Mouse (Mus musculus) kidney, postnatal 14 days (tissue): ENCODE data around the gene Il17re.

Experiments
- DNase-seq: peaks from one replicate; pipeline ENCODE4 v3.0.0; 2022; ENCODE audit warnings: mixed read lengths

Il17re gene

DNA sequence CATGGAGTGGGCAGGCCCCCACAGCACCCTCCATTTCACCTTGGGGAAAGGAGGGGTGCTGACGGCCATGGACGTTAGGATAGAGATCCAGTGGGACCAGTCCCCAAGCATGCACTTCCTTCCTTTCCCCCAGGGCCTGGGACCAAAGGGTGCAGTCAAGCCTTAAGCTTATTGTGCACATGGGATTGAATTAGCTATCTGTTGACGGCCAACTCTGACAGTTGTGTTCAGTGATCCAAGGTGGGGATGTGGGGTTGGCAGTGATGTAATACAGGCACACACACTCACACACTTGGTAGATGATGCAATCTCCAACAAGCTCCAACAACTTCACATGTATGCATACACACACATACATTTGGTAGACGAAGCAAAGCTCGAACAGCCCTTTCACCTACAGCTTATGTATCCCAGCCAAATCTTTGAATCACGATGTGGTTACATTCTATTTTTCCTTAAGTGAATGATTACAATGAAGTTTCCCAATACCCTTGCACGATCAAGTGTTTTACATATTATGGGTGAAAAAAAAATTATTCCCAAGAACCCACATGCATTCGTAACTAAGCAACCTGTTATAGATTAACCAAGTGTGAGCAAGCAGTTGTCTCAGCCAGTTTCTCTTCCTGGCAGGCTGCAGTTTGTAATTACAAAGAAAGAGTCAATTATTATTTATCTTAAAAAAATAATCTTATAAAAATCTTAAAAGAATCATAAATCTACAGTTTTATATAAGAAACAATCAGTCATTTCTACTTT, 13.9 kb upstream of the Il17re start:
- DNase-seq, result peak; percentile 30

DNA sequence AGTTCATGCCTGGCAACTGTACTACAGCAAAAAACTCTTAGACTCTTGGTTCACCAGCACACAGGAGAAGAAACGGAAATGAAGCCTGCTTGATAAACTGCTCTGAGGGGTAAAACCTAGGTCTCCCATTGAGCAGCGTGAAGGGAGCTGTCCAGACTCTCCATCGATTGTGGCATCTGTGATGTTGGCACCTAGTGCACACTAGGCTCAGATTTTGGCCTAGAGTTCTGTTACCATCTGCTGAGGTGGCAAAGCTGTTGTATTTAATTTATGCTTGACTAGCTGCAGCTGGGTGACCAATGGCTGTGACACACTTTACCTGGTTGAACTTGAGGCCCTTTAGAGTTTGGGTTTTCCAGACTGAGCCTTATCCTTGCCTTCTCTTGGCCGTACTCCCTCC, 10.6 kb upstream of the Il17re start:
- DNase-seq, result no peak

DNA sequence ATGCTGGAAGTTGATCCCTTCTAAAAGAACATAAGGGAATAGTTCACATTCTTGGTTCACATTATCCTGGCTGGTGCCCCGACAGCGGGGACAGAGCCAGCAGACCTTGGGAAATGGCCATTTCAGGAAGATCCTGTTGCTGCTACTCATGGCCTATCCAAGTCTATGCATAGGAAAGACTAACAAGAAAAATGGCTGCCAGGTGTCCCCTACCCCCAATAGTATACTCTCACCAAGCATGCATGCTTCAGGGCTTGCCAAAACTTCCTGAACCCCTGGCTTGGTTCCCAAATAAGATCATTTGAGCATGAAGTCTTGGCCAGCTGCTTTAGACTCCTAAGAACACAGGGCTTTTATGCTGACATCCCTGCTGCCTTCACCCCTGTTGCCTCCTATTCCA, 6.4 kb upstream of the Il17re start:
- DNase-seq, result peak; percentile 39

DNA sequence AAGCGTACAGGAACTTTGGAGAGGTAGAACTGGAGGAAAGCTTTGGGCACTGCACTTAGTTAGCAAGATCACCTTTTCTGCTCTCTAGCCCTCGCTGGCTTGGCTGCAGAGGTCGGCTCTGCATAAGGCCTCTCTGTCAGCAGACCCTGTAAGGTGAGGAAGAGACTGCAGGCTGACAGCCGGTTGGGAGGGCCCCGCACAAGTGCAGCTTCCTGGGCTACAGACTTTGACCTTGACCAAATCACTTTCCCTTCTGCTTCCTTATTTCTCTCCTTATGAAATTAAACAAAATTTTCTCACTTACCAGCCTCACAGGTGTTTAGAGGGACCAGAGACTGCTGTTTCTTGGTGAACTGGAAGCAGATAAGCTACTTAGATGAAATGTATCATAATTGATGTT, 3.3 kb upstream of the Il17re start:
- DNase-seq, result no peak

DNA sequence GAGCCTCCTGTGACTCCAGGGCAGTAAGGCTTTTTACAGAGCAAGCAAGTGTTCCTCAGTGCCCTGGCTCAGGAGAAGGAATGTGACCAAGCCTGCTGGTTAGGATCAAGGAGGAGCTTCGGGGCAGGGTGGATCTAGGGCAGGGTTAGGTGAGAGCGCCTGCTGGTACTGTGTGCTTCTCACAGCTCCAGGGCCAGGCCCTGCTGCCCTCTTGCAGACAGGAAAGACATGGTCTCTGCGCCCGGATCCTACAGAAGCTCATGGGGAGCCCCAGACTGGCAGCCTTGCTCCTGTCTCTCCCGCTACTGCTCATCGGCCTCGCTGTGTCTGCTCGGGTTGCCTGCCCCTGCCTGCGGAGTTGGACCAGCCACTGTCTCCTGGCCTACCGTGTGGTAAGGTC, 351 bp downstream of the Il17re start:
- peak; percentile 56 for DNase-seq

DNA sequence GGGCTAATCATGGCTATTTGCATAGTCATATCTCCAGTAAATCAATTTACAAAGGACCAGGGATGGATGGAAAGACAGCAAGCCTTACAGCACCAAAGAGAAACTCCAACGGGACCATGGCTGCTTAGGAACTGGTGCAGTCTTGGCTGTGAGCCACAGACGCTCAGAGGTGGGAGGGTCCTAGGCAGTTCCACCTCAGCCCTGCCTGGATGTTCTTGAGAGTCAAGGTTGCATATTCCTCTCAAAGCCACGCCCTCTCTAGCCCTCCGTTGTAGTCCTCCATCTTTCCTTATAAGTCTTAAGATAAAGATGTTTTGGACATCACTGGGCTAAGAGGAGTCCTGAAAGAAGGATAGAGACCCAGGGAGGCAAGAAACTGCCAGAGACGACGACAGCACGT, 5.8 kb downstream of the Il17re start:
- no peak for DNase-seq

DNA sequence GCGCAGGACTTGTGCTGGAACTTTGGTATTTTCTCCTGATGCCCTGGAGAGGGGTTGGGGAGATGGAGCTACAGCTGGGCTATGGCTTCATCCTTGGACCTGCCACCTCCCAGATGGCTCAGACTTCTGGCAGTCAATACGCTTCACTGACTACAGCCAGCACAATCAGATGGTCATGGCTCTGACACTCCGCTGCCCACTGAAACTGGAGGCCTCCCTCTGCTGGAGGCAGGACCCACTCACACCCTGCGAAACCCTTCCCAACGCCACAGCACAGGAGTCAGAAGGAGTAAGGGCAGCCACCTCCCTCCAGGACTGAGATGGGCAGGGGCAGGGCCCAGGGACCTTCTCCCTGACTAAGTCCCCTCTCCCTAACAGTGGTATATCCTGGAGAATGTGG, 7.3 kb downstream of the Il17re start:
- DNase-seq, result peak; percentile 31

DNA sequence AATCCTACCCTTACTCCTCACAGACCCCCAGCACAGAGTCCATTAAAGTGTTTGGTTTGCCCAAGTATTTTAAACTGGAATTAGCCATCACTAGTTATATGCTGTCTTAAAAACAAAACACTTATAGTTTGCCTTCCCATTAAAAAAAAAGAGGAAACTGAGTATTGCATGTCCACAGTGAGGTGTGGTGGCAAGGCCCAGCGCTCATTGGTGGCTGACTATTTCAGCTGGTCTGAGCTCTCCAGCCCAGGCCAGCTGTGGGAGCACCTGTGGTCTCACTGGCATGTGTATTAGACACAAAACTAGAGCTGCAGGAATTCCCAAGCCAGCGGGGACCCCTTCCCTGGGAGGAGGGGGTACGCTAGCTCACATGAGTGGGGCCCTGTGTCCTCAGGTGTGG, 10.2 kb downstream of the Il17re start:
- no peak for DNase-seq

DNA sequence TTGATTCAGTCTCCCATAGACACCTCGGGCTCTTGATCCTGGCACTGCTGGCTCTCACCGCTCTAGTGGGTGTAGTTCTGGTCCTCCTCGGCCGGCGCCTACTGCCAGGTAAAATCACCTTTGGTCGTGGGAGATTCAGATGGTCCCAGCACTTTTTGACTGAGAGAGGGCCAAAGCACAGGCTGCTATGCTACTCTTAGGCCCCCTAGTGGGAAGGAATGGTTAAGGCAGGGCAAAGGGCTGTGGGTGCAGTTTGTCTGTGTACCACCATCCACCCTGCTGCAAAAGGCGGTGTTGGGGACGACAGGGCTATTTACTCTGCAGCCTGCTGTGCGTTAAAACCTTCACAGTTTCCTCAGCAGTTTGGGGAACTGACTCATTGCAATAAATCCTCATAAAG, 10.7 kb downstream of the Il17re start:
- peak; percentile 84 for DNase-seq

DNA sequence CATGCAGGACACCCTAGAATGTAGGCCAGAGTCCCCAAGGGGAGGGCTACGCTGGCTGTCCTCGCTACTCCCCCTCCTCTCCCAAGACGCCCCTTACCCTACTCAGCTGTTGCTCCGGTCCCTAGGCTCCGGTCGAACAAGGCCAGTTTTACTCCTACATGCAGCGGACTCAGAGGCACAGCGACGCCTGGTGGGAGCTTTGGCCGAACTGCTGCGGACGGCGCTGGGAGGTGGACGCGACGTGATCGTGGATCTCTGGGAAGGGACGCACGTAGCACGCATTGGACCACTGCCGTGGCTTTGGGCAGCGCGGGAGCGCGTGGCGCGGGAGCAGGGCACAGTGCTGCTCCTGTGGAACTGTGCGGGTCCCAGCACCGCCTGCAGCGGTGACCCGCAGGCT, 11.1 kb downstream of the Il17re start:
- peak; percentile 84 for DNase-seq

DNA sequence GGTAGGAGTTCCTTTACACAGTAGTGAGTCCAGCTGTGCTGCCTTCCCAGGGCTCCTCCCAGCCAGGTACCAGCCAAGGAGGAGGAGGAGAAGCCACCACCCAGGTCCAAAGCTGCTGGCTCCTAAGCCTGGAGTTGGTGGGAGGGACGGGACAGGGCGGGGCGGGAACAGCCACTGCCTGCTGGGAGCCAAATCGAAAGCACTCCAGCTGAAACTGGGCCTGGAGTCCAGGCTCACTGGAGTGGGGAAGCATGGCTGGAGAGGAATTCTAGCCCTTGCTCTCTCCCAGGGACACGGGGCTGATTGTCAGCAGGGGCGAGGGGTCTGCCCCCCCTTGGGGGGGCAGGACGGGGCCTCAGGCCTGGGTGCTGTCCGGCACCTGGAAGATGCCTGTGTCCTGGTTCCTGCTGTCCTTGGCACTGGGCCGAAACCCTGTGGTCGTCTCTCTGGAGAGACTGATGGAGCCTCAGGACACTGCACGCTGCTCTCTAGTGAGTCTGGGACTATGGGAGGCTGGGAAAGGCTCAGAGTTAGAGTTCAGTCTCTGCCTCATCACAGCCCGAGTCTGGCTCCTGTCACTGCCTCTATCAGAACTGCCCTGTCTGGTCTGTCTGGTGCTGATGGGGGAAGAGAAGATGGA, 13.1 kb downstream of the Il17re start, which contains the start of gene Il17rc:
Il17rc (plus strand) TSS at position 131 of the 640 bp plus-strand sequence.
- peak; percentile 83 for DNase-seq

DNA sequence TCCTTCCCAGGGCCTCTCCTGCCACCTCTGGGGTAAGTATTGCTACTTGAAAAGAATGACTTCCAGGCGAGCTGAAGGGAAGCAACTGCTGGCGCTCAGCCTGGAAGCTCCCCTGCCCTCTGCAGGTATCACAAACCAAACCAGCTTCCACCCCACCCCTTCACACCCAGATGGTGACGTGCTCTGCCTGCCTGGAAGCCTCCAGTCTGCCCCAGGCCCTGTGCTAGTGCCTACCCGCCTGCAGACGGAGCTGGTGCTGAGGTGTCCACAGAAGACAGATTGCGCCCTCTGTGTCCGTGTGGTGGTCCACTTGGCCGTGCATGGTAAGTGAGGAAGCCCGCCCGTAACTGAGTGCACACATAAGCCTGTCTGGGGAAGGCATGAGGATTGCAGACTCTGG, 13.8 kb downstream of the Il17re start:
- no peak for DNase-seq

DNA sequence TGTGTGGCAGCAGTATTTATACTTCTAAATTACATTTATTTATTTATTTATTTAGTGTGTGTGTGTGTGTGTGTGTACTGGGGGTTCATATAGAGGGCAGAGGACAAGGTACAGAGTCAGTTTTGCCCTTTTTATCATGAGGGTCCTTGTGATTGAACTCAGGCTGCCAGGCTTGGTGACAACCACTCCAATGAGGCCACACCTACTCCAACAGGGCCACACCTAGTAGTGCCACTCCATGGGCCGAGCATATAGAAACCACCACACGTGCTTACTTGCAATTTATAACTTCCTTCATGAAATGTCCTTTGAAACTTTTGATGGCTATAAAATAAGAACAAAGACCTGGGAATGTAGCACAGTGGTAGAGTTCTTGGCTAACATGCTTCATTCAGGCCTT, 15.0 kb downstream of the Il17re start:
- no peak for DNase-seq

DNA sequence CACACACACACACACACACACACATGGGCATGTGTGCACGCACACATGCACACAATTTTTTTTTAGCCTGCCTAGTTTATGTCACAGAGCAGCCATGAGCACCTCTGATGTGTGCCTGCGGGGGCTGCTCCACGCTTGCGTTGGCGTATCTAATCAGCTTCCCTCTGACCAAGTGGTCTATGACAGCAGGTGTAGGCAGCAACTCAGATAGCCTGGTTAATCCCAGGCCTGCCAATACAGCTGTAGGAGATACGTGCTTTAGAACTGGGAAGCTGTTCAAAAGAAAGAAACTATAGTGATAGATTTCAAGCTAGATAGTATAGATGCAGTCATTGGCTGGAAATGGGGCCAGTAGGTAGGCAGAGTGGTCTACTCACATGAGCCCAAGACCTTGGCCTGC, 15.4 kb downstream of the Il17re start:
- DNase-seq, result no peak

DNA sequence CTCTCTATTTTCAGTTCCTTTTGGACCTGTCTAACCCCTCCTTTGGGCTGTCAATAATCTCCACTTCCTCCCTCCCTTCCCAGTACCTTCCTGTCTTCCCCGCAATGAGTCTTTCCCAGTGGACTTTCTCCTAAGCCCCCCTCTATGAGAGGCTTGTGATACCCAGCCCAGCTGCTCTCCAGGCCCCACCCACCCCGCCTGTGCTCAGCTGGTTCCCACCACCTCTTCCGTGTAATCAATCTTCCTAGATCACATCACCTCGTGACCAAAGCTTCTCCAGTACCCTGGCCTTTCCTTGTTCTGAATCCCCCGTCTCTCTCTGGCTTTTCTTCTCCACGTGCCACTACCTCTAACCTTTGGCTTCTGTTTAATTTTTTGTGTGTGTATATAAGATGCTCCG, 19.1 kb downstream of the Il17re start:
- no peak for DNase-seq

DNA sequence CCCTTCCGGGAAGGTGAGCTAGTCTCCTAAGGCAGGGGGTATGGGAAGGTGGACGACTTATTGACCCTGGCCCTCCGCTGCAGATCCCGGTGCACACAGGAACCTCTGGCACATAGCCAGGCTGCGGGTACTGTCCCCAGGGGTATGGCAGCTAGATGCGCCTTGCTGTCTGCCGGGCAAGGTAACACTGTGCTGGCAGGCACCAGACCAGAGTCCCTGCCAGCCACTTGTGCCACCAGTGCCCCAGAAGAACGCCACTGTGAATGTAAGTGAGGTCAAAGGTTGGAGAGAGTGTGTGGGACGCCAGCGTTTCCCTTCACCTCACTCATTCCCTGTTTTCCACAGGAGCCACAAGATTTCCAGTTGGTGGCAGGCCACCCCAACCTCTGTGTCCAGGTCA, 20.6 kb downstream of the Il17re start:
- no peak for DNase-seq

DNA sequence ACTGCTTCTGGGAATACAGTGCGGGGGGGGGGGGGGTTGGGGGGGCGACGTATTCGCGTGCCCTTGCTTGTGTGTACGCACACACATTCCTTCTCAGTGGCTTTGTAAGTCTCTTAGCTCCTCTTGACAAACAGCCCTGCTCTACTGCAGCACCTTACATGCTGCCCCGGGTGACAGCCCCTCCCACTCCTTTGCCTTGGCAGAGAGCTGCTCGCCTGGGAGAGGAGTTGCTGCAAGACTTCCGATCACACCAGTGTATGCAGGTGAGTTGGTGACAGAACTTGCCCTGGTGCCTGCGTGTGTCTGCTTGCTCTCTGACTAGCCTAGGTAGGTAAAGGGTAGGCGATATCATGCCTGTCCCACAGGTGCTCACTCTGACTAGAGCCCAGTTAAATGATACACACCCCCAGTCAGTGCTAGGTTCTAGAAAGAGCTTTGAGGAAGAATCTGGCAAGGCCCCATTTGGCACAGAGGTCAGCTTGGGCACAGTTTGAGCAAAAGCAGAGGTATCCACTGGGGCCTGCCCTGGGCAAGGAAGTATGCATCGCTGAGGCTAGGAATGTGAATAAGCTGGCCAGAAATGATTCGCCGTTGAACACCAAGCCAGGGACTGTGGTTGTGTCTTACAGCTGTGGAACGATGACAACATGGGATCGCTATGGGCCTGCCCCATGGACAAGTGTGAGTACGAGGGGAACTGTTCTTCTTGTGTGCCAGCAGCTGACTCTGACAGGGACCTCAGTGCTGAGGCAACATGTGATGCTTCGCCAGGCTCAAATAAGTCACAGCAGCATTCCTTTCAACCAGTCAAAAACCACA, 22.5 kb downstream of the Il17re start:
- DNase-seq, result peak; percentile 31

DNA sequence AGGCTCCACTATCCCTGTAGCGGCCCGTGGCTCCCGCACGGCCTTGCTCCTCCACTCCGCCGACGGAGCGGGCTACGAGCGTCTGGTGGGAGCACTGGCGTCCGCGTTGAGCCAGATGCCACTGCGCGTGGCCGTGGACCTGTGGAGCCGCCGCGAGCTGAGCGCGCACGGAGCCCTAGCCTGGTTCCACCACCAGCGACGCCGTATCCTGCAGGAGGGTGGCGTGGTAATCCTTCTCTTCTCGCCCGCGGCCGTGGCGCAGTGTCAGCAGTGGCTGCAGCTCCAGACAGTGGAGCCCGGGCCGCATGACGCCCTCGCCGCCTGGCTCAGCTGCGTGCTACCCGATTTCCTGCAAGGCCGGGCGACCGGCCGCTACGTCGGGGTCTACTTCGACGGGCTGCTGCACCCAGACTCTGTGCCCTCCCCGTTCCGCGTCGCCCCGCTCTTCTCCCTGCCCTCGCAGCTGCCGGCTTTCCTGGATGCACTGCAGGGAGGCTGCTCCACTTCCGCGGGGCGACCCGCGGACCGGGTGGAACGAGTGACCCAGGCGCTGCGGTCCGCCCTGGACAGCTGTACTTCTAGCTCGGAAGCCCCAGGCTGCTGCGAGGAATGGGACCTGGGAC, 24.3 kb downstream of the Il17re start:
- DNase-seq, result peak; percentile 58

DNA sequence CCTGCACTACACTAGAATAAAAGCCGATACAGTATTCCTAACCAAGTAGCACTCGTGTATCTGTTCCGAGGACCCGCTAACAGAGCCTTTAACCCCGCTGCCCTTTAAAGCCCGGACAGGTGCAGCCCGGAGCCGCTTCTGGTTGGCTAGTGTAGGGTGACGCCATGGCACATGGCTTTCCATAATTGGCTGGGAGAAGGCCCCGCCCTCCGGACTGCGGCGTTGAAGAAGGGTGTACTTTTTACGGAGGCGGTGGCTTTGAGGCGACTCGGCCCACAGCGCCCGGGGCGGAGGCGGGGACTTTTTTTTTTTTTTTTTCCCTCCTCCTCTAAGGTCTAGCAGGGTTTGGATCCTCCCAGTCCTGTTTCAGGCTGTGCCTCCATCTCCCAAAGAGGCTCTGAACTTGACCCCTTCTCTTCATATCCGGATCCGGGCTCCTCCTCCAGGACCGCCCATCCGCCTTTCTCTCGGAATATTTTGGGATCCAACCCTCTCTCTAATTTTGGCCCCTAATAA, 24.9 kb downstream of the Il17re start, which contains the start of gene Creld1:
Creld1 (plus strand) TSS at position 198 of the 516 bp plus-strand sequence.
- peak; percentile 98 for DNase-seq

DNA sequence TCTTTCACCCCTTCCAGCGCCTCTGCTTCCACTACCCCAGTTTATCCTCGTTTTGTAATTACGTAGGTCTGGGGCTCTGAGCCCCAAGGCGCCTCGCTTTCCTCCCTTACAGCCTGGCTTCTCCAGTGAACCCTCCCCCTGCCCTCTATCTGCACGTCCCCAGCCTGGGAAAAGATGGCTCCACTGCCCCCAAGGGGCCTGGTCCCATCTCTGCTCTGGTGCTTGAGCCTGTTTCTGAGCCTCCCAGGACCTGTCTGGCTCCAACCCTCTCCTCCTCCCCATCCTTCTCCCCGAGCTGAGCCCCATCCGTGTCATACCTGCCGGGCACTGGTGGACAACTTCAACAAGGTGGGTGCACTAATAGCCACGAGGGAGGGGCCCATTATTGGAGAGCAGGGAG, 25.4 kb downstream of the Il17re start:
- no peak for DNase-seq

DNA sequence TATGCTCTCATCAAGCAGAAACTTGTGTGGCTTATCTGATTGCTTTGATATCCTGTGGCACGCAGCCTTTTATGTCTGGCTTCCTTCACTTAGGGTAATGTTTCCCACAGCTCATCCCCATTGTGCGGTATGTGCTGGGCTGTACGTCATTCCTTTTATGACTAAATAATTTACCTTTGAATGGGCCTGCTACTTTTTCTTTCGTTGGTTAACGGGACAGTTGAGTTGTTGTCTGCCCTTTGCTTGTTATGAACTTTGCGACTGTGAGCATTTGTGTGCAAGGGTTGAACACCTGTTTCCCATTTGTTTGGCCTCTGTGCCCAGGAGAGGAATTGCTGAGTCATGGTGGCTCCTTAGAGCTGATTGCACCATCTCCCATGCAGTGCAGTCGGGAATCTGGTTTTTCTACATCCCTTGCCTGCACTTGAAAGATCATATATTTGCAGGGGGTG, 28.9 kb downstream of the Il17re start:
- peak; percentile 50 for DNase-seq

DNA sequence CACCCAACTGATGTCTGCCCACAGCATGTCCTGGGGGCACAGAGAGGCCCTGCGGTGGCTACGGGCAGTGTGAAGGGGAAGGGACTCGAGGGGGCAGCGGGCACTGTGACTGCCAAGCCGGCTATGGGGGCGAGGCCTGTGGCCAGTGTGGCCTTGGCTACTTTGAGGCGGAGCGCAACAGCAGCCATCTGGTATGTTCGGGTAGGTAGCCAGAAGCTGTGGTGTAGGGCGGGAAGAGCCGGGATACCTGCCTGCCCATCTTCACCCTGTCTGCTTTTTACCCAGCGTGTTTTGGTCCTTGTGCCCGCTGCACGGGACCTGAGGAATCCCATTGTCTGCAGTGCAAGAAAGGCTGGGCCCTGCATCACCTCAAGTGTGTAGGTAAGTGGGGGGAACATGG, 31.1 kb downstream of the Il17re start:
- no peak for DNase-seq
